Mouse (Mus musculus) right cerebral cortex, postnatal 10 days (tissue): ENCODE data around the gene Ocm.
"Not testable (repeated sequence)": the region's sequence is repeated elsewhere in the genome, so short reads cannot be mapped to it uniquely, and the experiment has no call there.

ENCODE experiments used
- DNase-seq, 2 experiments: peaks; one replicate each; pipeline ENCODE4 v3.0.0; 2021; ENCODE audit warnings: low spot score in 2 of 2

Ocm gene

DNA sequence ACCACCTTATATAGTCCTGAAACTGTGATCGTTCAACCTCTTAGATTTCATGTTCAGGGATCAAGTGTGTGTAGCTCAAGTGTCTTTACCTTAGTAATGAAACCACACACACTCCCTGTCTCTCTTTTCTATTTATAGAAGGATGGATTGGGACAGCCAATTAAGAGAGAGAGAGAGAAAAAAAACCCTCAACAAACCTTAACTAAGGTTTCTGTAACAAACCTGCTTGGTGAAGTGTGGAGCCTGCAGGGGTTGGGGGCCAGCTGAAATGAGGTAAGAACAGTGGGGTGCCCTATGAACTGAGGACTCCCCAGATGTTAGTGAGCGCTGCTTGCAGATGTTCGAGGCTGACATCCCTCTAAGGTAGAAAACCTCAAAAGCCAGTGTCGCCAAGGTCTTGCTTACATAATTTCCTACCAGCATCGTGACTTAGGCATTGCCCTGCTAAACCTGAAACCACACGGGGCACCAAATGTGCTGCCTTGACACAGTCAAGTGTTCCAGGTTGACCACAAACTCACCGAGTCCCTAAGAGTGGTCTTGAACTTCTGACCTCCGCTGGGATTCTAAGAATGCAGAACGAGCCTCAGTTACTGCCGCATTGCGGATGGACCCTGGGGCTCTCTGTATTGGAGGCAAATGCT is at the start of gene Ocm:
TSS of gene Ocm (minus strand) at position 51 of the 644 bp plus-strand sequence.
- DNase-seq, result no peak

DNA sequence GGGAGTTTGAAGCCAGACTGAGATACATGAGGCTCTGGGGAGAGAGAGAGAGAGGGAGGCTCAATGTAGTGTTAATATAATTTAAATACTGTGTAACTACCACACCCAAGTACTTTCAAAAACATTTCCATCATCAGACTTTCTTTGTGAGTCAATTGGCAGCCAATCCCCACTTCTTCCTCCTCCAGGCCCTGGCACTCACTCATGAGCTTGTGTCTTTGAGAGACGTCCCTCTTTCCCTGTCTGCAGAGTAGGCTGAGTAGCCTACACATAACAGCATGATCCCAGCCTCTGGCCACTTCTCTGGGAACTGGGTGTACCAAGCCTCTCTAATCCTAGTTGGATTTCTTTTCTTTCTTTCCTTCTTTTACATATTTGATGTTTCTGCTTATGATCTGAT is 44.8 kb upstream of the Ocm start:
- DNase-seq, result no peak

DNA sequence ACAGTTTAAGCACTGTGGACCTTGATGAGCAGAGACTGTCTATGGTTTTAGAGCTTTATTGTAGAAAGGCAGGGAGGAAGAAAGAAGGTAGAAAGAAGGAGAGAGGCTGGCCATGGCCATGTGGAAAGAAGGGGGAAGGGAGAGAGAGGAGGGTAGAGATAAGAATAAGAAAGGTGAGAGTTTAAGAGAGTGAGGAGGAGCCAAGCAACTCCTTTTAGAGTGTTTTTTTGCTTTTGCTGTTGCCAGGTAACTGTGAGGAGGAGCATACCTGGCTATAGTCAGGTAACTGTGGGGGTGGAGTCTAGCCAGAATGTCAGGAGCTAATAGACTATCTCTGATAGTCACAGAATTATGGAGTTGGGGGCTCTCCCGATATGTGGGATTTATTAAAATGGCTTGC is 43.6 kb upstream of the Ocm start:
- DNase-seq, result no peak

DNA sequence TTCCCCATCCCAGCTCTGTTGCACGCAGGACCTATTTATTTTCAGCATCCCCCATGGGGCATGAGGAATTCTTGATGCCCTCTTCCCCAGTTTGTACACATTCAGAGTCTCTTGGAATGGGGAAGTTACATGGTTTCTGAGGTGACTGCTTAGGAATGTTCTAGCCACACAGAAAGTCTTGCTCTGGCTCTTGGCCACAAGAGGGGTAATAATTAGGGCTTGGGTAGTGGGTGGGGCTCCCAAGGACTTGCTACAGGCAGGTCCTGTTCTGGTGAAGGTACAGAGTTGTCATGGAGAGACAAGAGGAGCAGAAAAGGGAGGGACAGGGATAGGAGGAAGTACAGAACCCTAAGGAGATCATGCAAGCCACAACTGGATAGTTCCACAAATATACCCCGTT is 39.6 kb upstream of the Ocm start:
- no peak for DNase-seq

DNA sequence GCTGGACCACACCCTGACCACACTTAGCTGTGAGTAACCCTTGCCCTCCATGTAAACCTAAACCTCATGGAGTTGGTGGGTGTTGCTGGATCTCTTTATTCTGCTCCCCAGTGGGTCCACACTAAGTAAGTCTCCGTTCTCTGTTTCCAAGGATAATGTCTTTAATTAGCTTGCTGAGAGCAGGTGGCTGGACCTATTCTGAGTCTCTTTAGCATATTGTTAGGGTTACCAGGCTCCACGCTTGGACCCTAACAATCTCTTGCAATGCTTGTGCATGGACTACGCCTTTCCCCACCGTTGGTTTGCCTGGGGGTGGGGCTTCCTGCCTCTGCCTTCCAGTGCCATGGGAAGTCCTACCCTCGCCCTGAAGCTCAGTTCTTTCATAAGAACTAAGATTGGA is 37.6 kb upstream of the Ocm start:
- peak; percentile 44 to 58 for DNase-seq

DNA sequence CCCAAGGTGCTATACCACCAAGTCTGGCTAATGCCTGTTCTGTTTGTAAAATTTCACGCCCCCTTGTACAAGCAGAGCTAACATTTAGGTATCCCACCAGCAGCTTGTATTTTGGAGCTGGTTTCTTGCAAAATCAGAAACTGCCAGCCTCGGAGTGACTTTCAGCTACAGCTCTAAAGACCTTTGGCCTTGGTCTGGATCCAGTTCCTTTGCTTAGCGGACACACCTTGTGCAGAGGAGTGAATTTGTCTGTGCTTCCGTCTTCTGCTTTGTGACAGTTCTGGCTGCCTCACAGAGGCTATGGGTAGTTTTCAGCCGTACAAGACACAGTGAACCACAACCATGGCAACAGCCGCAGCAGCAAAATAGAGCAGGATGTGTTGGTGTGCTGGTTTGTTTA is 27.9 kb upstream of the Ocm start:
- DNase-seq, result no peak

DNA sequence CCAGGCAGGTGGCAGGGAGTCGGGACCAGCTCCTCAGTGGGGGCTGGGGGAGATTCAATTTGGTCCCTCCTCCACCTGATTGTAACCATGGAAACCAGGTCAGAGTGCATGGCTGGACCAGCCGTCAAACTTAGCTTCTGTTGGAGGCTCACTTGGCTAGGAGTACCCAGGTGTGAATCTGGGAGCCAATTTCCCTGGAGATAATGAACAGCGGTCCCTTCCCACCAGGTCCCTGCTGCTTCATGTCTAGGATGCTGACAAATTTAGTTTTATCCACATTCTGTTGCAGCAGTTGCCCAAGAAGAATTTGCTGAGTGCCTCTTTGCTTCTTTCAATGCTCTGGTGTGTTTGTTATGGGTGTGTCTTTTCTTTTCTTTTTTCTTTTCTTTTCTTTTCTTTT is 27.0 kb upstream of the Ocm start:
- peak in 1 of 2 experiments; percentile 54 for DNase-seq

DNA sequence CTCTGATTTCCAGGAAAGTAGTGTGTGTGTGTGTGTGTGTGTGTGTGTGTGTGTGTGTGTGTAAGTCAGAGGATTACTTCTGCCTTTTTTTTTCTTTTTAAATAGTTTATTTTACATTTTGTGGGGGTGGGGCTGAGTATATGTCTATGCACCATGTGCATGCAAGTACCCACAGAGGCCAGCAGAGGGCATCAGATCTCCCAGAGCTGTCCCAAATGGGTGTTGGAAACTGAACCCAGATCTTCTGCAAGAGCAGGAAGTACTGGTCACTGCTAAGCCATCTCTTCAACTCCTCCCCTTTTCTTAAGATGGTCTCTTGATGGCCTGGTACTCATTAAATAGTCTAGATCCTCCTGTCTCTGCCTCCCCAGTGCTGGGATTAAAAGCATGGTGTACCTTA is 24.8 kb upstream of the Ocm start:
- DNase-seq, result no peak

DNA sequence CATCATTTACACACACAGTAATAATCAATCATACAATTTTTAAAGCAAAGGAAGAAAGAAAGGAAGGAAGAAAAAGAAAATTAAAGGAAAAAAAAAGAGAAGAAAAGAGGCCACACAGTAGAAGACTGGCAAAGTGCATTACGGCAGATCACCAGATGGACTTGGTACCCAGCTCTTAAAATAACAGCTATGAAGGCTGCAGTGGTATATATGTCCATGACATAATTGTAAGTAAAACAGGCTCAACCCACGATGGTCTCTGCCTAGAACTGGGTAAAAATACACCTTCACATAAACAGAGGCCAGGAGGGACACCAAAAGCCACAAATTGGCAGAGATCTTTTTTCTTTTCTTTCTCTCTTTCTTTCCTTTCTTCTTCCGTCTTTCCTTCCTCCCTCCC is 23.4 kb upstream of the Ocm start:
- no peak for DNase-seq

DNA sequence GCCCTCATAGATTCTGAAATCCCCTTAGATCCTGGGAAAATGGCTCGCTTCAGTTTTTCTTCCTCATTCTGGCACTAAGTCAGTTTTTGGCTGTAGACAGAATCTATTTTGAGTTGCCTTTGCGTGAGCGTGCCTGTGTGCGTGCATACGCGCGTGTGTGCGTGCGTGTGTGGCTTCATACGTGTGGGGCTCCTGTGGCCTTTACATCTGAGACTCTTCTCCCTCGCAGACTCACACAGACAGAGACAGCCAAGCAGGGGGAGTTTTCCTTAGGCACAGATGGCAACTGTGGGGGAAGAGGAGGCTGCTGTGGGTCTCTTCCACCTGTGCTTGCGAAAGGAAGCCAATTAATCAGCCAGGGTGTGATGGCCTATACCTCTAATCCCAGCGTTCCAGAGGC is 20.9 kb upstream of the Ocm start:
- DNase-seq, result peak; percentile 69 to 80

DNA sequence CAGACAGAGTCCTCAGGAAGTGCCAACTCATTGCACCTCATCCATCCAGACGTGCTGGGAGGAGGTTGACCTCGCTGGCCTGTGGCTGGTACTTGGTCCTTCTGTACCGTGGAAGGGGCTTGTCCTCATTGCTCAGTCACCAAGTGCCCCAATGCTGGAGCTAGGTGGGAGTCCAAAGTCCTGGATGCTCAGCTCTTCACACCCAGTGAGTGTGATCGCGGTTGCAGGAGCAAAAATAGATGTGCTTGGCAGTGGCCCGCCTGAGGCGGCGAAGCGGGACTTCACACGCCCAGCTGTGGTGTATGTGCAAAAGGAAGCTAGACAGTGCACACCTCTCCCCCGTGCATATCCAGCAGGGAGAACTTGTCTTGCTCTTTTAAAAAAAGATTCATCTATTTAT is 16.7 kb upstream of the Ocm start:
- DNase-seq, result peak in 1 of 2 experiments; percentile 32

DNA sequence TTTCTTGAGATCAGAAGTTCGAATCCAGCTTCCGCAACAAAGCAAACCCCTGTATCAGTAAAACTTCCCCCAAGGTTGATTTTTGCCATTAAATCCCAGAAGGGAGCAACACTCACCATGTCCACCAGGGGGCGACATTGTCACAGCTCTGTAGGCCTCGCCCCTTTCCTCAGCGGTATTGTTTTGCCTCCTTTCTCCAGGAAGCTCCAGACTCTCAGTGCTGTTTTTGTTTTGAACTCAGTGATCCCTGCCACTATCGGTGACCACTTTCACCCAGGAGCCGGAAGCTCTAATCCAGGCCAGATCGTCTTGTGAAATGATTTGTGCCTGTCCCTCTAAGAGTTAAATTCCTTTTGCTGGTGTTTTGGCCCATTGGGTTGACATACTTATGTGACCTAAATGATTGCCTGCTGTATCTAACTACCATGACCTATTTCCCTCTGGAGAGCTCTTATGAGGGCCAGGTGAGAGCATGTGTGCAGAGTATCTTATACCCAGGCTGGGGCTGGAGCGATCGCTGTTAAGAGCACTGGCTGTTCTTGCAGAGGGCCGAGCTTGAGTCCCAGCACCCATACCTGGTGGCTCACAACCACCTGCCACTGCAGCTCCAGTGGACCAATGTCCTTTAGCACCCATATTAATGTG is 14.4 kb upstream of the Ocm start:
- DNase-seq, result peak; percentile 71 to 84

DNA sequence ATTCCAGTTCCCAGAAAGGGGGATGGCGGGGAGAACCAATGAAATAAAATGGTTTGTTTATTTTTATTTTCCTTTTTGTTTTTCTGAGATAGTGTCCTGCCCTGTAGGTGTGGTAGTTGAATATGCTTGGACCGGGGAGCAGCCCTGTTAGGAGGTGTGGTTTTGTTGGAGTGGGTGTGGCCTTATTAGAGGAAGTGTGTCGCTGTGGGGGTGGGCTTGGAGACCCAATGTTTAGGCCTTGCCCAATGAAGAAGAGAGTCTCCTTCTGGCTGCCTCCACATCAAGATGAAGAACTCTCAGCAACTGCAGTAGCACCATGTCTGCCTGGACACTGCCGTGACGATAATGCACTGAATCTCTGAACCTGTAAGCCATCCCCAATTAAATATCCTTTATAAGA is 13.4 kb upstream of the Ocm start:
- DNase-seq, result no peak

DNA sequence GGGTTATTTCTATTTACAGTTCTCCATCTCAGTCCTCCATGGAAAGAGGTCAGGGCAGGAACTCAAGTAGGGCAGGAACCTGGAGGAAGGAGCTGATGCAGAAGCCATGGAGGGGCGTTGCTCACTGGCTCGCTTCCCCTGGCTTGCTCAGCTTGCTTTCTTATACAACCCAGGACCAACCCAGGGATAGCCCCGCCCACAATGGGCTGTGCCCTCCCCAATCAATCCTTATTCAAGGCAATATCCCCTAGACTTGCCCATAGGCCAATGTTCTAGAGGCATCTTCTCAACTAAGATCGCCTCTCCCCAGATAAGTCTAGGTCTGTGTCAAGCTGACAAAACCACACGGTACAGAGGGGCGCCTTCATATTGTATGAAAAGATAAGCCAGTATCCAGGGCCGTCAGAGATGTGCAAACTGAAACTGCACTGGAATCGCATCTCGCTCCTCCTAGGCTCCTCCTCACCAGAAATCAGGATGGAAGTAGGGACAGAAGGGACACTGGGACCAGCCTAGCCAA is 12.7 kb upstream of the Ocm start:
- no peak for DNase-seq

DNA sequence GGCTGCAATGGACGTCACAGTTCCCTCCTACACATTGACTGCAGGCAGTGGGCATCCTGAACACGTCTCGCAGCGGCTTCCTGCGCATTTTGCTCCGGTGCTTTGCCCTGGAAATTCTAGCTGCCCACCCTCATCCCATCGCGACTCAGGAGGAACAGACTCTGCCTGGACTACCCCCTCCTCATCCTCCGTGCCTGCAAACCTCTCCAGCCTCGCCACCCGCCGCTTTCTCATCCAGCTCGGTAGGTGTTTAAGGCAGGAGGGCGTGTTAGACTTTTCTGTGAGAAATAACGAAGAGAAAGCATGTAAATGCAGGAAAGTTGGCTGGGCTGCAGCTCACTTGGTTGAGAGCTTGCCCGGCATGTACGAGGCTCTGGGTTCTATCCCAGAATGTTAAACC is 10.5 kb upstream of the Ocm start:
- no peak for DNase-seq

DNA sequence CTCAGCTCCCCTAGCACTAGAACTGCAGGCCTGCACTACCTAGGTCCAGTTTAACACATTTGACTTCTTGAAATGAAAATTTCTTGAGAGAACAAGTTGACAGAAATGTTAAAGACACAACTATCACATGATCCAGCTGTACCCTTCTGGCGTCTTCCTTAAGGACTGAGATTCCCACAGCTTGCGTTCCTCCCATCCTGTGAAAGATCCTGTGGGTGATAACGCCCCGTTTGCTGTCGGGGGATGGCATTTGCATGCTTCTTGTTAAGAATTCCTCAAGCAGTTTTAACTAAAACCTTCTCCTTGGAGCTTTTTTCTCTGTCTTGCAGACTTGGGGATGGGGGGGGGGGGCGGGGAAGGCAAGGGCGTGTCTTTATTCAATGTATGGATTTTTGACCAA is 8.1 kb upstream of the Ocm start:
- peak; percentile 46 to 47 for DNase-seq

DNA sequence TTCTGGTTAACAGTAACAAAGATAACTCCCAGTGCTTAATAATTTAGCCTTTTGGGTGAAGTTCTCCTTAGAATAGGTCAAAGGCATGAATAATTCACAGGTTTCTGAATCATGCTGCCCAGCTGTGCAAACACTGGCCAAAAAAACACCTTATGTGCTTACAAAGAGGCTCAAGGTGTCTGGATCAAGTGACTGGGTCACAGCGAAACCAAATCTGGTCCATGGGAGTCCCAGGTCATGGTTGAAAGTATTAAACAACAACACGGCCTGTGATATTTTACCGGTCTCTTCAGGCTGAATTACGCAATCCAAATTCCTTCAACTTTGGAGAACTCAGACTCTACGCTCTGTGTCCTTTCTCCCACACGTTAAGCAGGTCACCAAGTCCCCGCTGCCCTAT is 6.0 kb upstream of the Ocm start:
- no peak for DNase-seq

DNA sequence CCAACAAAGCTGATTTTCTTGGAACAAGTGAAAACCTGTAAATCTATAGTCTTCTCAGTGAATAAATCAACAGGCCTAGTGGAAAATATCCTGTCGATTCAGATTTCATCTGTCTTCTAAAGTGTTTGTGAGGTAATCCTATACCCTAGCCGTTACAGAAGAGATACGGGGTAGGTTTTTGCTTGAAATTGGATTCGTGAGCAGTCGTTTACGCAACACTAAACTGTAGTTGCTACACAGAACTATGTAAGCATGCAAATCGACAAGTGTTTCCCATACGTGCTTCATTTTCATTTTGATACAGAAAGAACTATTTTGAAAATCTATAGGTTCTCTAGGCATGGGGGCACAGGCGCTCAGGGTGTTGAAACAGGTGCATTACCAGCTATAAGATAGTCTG is 10.6 kb downstream of the Ocm start:
- no peak for DNase-seq

DNA sequence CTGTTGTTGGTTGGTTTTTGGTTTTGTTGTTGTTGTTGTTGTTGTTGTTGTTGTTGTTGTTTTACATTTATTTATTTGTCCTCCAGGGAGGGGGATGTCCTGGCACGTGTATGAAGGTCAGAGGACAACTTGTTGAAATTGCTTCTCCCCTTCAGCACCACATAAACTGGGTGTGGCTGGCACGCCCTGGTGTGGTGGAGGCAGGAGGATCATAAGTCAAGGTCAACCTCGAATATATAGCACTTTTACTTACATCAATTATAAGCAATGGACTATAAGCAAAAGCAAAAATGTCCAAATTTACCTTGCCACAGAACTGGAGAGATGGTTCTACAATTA is 11.2 kb downstream of the Ocm start:
- DNase-seq, result no peak

DNA sequence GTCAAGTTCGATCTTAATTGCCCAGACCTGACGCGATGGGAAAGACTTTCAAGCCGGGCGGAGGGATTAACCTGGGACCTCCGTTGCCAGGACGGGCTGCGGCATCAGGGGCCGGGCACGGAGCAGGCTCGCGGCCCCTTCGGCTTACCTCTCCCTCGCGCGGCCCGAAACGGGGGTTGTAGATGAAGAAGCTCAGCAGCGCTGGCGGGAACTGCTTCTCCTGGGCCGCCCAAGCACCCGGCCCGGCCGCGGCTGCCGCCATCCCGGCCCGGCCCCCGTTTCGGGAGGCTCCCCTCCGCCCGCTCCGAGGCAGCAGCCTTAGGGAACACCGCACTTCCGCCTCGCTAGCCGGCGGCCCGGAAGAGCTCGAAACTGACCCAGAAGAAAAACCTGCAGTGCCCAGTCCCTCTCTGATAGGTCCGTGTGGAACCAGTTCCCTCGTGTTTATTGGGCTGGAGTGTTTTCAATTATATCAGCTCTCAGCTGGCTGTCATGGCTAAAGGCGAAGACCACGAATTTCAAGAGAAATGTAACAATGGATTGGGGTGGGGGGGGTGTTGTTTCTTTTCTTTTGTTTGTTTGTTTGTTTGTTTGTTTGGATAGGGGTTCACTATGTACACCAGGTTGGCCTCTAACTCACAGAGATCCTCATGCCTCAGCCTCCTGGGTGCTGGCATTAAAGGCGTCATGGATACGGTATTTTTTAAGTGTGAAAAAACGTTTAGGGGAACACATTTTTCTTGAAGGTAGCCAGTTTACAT is 11.7 kb downstream of the Ocm start, which contains the start of gene Ccz1:
TSS of gene Ccz1 (minus strand) at position 327 of the 761 bp plus-strand sequence.
- DNase-seq, result peak; percentile 87 to 91

DNA sequence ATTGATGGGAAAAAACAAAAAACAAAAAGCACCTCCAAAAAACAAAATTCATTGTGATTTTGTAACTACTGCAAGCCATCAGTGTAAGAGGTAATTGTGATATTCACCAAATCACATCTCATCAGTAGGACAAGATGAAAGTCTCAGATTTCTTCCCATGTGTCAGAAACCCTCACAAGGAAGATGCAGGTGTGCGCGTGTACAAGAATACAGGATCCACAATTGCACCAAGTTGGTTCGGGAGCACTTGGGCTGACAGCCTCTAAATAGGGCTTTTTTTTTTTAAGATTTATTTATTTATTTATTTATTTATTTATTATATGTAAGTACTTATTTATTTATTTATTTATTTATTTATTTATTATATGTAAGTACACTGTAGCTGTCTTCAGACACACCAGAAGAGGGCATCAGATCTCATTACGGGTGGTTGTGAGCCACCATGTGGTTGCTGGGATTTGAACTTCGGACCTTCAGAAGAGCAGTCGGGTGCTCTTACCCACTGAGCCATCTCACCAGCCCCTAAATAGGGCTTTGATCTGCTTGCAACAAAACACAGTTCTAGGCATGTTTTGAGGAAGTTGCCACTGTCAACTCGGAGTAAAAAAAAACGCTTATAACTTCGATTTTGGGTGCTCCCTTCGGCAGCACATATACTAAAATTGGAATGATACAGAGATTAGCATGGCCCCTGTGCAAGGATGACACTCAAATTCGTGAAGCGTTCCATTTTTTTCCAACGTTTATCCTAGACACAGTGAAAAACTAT is 12.9 kb downstream of the Ocm start:
- DNase-seq, result not testable (repeated sequence)
